Mouse (Mus musculus) natural killer cell, adult 2 months (primary cell): ENCODE results near the gene Gm11541.
"Not testable (repeated sequence)": the region's sequence is repeated elsewhere in the genome, so short reads cannot be mapped to it uniquely, and the experiment has no call there.

Experiments
- DNase-seq, 2 experiments: peaks; one replicate each; pipeline ENCODE4 v3.0.0; 2022; ENCODE audit warnings: low spot score in 2 of 2

Gm11541 gene

GRCm38 (mm10) chr11:94697140-94697539 lies 7.2 kb downstream of the Gm11541 start:
- DNase-seq = peak in 1 of 2 experiments; percentile 22

DNA sequence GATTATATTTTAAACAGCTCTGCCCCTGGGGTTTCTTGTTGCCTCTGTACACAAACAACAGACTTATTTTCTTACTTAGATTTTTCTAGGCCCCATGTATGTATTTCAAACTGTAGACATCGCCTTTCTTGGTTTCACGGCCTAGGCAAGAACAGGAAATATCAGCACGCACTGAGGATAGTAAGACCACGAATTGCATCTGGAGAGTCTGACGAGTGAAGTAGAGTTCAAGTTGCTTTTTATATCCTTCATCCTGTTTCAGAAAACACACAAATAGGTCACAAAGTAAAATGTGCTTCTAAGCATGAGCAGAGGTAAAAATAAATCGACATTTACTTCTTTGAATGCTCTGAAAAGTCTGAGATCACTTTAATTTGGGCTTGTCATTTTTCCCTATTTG lies 8.8 kb downstream of the Gm11541 start:
- DNase-seq = no peak

- DNase-seq = not testable (repeated sequence)
Observed at GRCm38 (mm10) chr11:94692502-94692901, 11.8 kb downstream of the Gm11541 start.

GRCm38 (mm10) chr11:94687178-94687577 lies 17.1 kb downstream of the Gm11541 start:
- no peak for DNase-seq

DNA sequence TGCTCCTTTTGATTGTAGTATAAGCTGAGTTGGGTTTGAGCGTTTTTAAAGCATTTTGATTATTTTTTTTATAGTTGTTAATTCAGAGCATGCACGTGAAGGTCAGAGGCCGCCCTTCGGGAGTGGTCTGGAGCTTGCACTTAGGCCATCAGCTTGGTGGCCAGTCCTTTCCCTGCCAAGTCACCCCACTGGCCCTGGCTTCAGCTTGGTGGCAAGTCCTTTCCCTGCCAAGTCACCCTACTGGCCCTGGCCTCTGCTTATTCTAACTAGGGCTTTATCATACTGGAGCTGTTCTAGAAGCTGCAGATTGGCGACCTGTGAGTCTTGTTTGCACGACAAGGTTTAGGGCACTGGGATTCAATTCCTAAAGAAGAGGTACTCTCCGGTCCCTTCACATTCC lies 21.9 kb downstream of the Gm11541 start:
- no peak for DNase-seq

- no peak for DNase-seq
Observed at GRCm38 (mm10) chr11:94681640-94682039, 22.7 kb downstream of the Gm11541 start.

DNA sequence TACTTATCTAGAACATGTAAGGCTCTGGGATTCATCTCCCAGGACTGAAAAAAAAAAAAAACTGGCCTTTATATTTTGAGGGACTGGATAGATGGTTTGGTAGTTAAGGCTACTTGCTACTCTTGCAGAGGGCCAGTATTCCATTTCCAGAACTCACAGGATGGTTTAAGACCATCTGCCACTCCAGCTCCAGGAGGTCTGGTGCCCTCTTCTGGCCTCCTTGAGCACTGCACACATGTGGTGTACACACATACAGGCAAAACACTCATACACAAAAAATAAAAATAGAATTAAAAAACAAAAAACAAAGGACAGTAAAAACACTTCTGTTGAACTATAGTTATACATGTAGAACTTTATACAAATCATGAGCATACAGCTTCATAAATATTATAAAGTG lies 23.7 kb downstream of the Gm11541 start:
- DNase-seq = no peak

GRCm38 (mm10) chr11:94677607-94678145 lies 26.6 kb downstream of the Gm11541 start:
- no peak for DNase-seq

GRCm38 (mm10) chr11:94676754-94677606 lies 27.3 kb downstream of the Gm11541 start, which contains the start of gene Xylt2:
TSS of gene Xylt2 (minus strand) at chr11:94677515.
- DNase-seq = peak; percentile 86 to 90

DNA sequence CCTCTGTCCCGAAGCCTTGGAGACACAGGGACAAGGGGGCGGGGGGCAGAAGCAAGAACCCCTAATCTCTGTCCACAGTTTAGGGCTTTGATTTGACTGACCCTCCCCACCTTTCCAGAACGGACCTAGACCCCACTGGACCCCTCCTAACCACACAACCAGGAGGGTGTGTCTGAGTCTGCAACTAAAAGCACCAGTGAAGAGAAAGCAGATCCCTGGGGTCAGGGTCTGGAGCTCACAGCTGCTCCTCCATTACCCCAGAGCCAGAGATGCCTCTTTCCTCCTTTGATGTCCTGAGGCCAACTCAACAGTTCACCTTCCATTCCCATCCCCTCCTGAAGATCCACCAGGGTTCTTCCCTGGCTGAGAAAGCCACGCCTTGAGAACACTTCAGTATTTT lies 28.0 kb downstream of the Gm11541 start:
- no peak for DNase-seq

DNA sequence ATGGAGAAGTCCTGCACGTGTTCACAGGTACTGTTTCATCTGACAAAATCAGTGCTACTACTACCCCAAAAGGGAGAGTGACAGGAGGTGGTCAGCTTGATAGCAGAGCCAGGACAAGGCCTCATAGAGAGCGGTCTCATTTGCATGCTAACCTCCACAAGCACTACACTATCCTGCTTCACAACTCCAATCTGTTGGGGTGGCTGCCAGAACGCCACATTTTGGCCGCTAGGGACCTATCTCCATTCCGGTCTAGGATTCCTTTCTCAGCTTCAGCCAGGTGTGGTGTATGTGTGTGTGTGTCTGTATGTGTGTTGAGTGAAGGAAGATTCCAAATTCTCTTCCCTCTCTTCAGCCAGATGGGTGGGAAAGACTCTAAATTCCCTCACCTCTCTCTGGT lies 28.9 kb downstream of the Gm11541 start:
- no peak for DNase-seq

DNA sequence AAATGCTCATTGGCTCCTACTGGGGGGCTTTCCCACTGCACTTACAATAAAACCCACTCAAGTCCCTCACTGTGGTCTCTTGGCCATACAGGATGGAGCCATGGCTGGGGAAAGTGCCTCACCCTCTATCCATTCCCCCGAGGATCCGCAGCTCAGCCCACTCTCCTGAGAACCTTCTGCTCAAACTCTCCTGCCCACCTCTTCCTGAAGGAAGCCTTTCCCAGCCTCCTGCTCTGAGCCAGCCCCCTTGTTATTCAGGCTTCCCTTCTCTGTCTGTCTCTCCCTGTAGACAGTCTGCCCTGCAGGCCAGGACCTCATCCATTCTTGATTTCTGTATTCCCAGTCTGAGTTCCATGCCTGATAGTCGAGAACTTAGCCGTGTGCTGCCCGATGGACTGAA lies 29.3 kb downstream of the Gm11541 start:
- no peak for DNase-seq

GRCm38 (mm10) chr11:94665281-94665680 lies 39.0 kb downstream of the Gm11541 start:
- no peak for DNase-seq

DNA sequence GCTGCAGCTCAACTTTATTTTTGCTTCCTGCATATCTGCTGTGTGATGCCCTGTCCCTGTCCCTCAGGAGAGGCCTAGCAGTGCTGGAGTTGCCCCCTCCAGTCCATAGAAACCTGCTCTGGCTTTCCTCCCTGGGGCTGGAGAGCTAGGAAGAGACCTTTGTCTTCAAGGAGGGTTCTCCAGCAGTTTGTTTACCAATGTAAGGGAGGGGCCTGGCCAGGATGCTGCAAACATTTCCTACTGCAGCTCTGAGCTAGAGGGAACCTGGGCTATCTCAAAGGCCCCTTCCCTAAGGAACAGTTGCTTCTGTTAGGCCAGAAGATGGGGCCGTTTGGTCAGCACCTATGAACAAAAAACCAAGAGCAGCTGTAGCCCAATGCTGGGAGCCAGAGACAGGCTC lies 43.0 kb downstream of the Gm11541 start:
- DNase-seq = no peak

GRCm38 (mm10) chr11:94653663-94654436 lies 50.4 kb downstream of the Gm11541 start, which contains the start of the genes Mrpl27 and Eme1:
TSS of gene Mrpl27 (plus strand) at chr11:94653767.
TSS of gene Eme1 (minus strand) at chr11:94653964.
- DNase-seq = peak; percentile 84

DNA sequence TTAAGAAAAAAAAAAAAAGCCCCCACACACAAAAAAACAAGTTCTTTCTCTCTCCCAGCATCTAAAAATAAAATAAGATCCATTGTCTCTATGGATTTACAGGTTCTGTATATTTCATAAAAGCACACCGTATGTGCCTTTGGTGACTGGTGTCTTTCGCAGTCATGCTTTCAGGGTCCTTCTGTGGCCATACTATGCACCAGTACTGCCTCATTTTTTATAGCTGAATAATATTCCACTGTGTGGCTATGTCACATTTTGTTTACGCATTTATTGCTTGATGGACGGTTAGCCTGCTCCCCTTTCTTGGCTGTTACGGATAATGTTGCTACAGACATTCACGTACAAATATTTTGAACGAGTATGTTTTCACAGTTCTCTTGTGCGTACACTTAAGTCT lies 51.3 kb downstream of the Gm11541 start:
- DNase-seq = no peak

GRCm38 (mm10) chr11:94651241-94651640 lies 53.1 kb downstream of the Gm11541 start:
- DNase-seq = not testable (repeated sequence)

GRCm38 (mm10) chr11:94646457-94646856 lies 57.8 kb downstream of the Gm11541 start:
- no peak for DNase-seq
